Mouse (Mus musculus): Measurements from ENCODE around the gene Zfp512b.

- TF ChIP-seq CTCF (IDR thresholded peaks at IDR 0.05; ENCODE audit: extremely low read depth, insufficient read depth, low read length): no peak
- no peak for TF ChIP-seq POLR2A (IDR thresholded peaks at IDR 0.05; ENCODE audit: extremely low read depth, insufficient read depth, low read length)
Observed at GRCm38 (mm10) chr2:181588229-181588780, 4.3 kb downstream of the Zfp512b start.
